Mouse (Mus musculus) embryo, embryonic 11 days (tissue): Measurements from ENCODE around the gene Cd36.

Experiments used
- DNase-seq: peaks from one replicate; pipeline ENCODE4 v3.0.0-alpha.2; 2015

The Cd36 gene

GRCm38 (mm10) chr5:17857871-17858270 is 30.7 kb downstream of the Cd36 start:
- no peak for DNase-seq

GRCm38 (mm10) chr5:17857262-17857661 is 31.3 kb downstream of the Cd36 start:
- no peak for DNase-seq

GRCm38 (mm10) chr5:17854127-17854923 is 34.3 kb downstream of the Cd36 start:
- no peak for DNase-seq

- DNase-seq: no peak
These were observed 38.0 kb downstream of the Cd36 start for GRCm38 (mm10) chr5:17850582-17850981.

- peak; percentile 17 for DNase-seq
These were observed 39.0 kb downstream of the Cd36 start for GRCm38 (mm10) chr5:17849582-17849981.

GRCm38 (mm10) chr5:17848733-17849132 is 39.9 kb downstream of the Cd36 start:
- no peak for DNase-seq

GRCm38 (mm10) chr5:17848267-17848666 is 40.3 kb downstream of the Cd36 start:
- no peak for DNase-seq

GRCm38 (mm10) chr5:17843921-17844320 is 44.7 kb downstream of the Cd36 start:
- no peak for DNase-seq

GRCm38 (mm10) chr5:17843316-17843715 is 45.3 kb downstream of the Cd36 start:
- no peak for DNase-seq

- no peak for DNase-seq
These were observed 46.4 kb downstream of the Cd36 start for GRCm38 (mm10) chr5:17842111-17842729.

- DNase-seq: no peak
These were observed 49.1 kb downstream of the Cd36 start for GRCm38 (mm10) chr5:17839549-17839948.

- no peak for DNase-seq
These were observed 52.2 kb downstream of the Cd36 start for GRCm38 (mm10) chr5:17836408-17836807.

GRCm38 (mm10) chr5:17835302-17836097 is 53.1 kb downstream of the Cd36 start:
- DNase-seq: no peak

GRCm38 (mm10) chr5:17833797-17834196 is 54.8 kb downstream of the Cd36 start:
- no peak for DNase-seq

GRCm38 (mm10) chr5:17830536-17830935 is 58.1 kb downstream of the Cd36 start:
- no peak for DNase-seq

GRCm38 (mm10) chr5:17828713-17829544 is 59.7 kb downstream of the Cd36 start:
- DNase-seq: no peak

GRCm38 (mm10) chr5:17821395-17821794 is 67.2 kb downstream of the Cd36 start:
- DNase-seq: no peak

- DNase-seq: no peak
These were observed 68.2 kb downstream of the Cd36 start for GRCm38 (mm10) chr5:17820239-17820999.

- DNase-seq: peak; percentile 48
These were observed 72.4 kb downstream of the Cd36 start for GRCm38 (mm10) chr5:17816170-17816569.

GRCm38 (mm10) chr5:17810336-17810735 is 78.3 kb downstream of the Cd36 start:
- no peak for DNase-seq

- no peak for DNase-seq
These were observed 81.7 kb downstream of the Cd36 start for GRCm38 (mm10) chr5:17806774-17807377.
